In genomic region chr3:89308089-89308488, GRCm38 (mm10) we compare ENCODE assay signal across 8 mouse cellular contexts. TPM values are rescaled to one million over a fixed set of nuclear protein-coding genes. Genes with fewer than 3 reads are reported as not detected.
DNase-seq lines count a peak whose midpoint lies in the region; ATAC-seq and TF ChIP-seq lines count a peak whose summit lies in the region.

No protein-coding gene starts in this region.

- H3K36me3 ChIP-seq in thymus, adult 2 months (ENCODE audit: control insufficient read depth, insufficient read depth, low read length), result no peaks in the 10 kb centered on the region
- no peaks in the 10 kb centered on the region; the same call in 1 of the 2 replicates for H3K36me3 ChIP-seq in forebrain, embryonic 16.5 days (ENCODE audit: control insufficient read depth, insufficient read depth)
- H3K36me3 ChIP-seq in hindbrain, embryonic 14.5 days (replicated peaks; ENCODE audit: control insufficient read depth, insufficient read depth), result peaks cover 5% of the 10 kb centered on the region; the same call in 1 of the 2 replicates
- no peaks in the 10 kb centered on the region for H3K36me3 ChIP-seq in limb, embryonic 13.5 days
- no peaks in the 10 kb centered on the region for H3K36me3 ChIP-seq in midbrain, embryonic 16.5 days (ENCODE audit: control insufficient read depth, insufficient read depth, low read length)
- no peaks in the 10 kb centered on the region for H3K36me3 ChIP-seq in stomach, embryonic 14.5 days (ENCODE audit: control insufficient read depth, insufficient read depth, low read length)

- no peak for TF ChIP-seq POLR2A in thymus, adult 2 months (IDR thresholded peaks at IDR 0.05; ENCODE audit: control insufficient read depth, extremely low read depth, insufficient read depth, low read length, poor library complexity)

- no peak overlapping the region for H3K27ac ChIP-seq in thymus, adult 2 months (ENCODE audit: control insufficient read depth, insufficient read depth, low read length)
- no peak overlapping the region for H3K27ac ChIP-seq in forebrain, embryonic 16.5 days (ENCODE audit: low read length)
- no peak overlapping the region for H3K27ac ChIP-seq in hindbrain, embryonic 14.5 days
- no peak overlapping the region for H3K27ac ChIP-seq in limb, embryonic 13.5 days
- no peak overlapping the region for H3K27ac ChIP-seq in midbrain, embryonic 16.5 days (ENCODE audit: low read length)
- H3K27ac ChIP-seq in stomach, embryonic 14.5 days (ENCODE audit: low read length), result no peak overlapping the region

- DNase-seq in thymus, adult 2 months, result peak; percentile 54
- no peak for DNase-seq in thymus, adult 18-20 months
- DNase-seq in cerebellum, adult 11-12 months, result peak; percentile 47
- DNase-seq in hindbrain, embryonic 14.5 days (ENCODE audit: low spot score), result peak; percentile 85

- H3K9me3 ChIP-seq in forebrain, embryonic 16.5 days (ENCODE audit: control insufficient read depth, low read length), result 0 out of 2 replicates have a peak, but pooled peaks cover 4% of the 10 kb centered on the region
- H3K9me3 ChIP-seq in hindbrain, embryonic 14.5 days (ENCODE audit: control insufficient read depth, low read length), result no peaks in the 10 kb centered on the region
- no peaks in the 10 kb centered on the region for H3K9me3 ChIP-seq in limb, embryonic 13.5 days
- no peaks in the 10 kb centered on the region for H3K9me3 ChIP-seq in midbrain, embryonic 16.5 days (replicated peaks; ENCODE audit: control insufficient read depth, low read length, poor library complexity, severe bottlenecking)
- H3K9me3 ChIP-seq in stomach, embryonic 14.5 days (ENCODE audit: control insufficient read depth, low read depth, low read length), result no peaks in the 10 kb centered on the region

- H3K4me1 ChIP-seq in thymus, adult 2 months (replicated peaks; ENCODE audit: control insufficient read depth, insufficient read depth, low read length), result peaks cover 8% of the 10 kb centered on the region
- H3K4me1 ChIP-seq in forebrain, embryonic 16.5 days (replicated peaks; ENCODE audit: control insufficient read depth, insufficient read depth, low read length), result no peaks in the 10 kb centered on the region
- no peaks in the 10 kb centered on the region for H3K4me1 ChIP-seq in hindbrain, embryonic 14.5 days (replicated peaks; ENCODE audit: control insufficient read depth, insufficient read depth, low read length)
- H3K4me1 ChIP-seq in limb, embryonic 13.5 days, result peaks cover 19% of the 10 kb centered on the region
- H3K4me1 ChIP-seq in midbrain, embryonic 16.5 days (ENCODE audit: control insufficient read depth, insufficient read depth, low read length), result no peaks in the 10 kb centered on the region
- H3K4me1 ChIP-seq in stomach, embryonic 14.5 days (ENCODE audit: control insufficient read depth, insufficient read depth, low read length), result no peaks in the 10 kb centered on the region

- TF ChIP-seq CTCF in thymus, adult 2 months (IDR thresholded peaks at IDR 0.05; ENCODE audit: borderline replicate concordance, control insufficient read depth, extremely low read depth, insufficient read depth, low read length, poor library complexity), result peak; percentile 76; the same call in 1 of the 2 replicates

- H3K9ac ChIP-seq in forebrain, embryonic 16.5 days (replicated peaks; ENCODE audit: low read depth, low read length), result no peak overlapping the region
- H3K9ac ChIP-seq in hindbrain, embryonic 14.5 days, result no peak overlapping the region
- H3K9ac ChIP-seq in limb, embryonic 13.5 days, result no peak overlapping the region
- H3K9ac ChIP-seq in midbrain, embryonic 16.5 days (ENCODE audit: low read depth, low read length), result no peak overlapping the region
- no peak overlapping the region for H3K9ac ChIP-seq in stomach, embryonic 14.5 days (replicated peaks; ENCODE audit: low read depth, low read length)

- WGBS in thymus, adult 2 months, result 9% methylated on average over 9 of the region's 9 CpGs
- 2% methylated on average over 9 of the region's 9 CpGs for WGBS in forebrain, embryonic 16.5 days
- 4% methylated on average over 9 of the region's 9 CpGs for WGBS in hindbrain, embryonic 14.5 days
- 4% methylated on average over 9 of the region's 9 CpGs for WGBS in limb, embryonic 13.5 days
- 2% methylated on average over 9 of the region's 9 CpGs for WGBS in midbrain, embryonic 16.5 days
- 3% methylated on average over 9 of the region's 9 CpGs for WGBS in stomach, embryonic 14.5 days

- H3K4me2 ChIP-seq in forebrain, embryonic 16.5 days (ENCODE audit: low read length), result no peak overlapping the region
- no peak overlapping the region for H3K4me2 ChIP-seq in hindbrain, embryonic 14.5 days (replicated peaks)
- no peak overlapping the region for H3K4me2 ChIP-seq in limb, embryonic 13.5 days (replicated peaks)
- H3K4me2 ChIP-seq in midbrain, embryonic 16.5 days (ENCODE audit: low read length), result no peak overlapping the region
- no peak overlapping the region for H3K4me2 ChIP-seq in stomach, embryonic 14.5 days (replicated peaks; ENCODE audit: low read depth, low read length)

- no peaks in the 10 kb centered on the region for H3K27me3 ChIP-seq in thymus, adult 2 months (ENCODE audit: control insufficient read depth, insufficient read depth, low read length)
- H3K27me3 ChIP-seq in forebrain, embryonic 16.5 days (replicated peaks; ENCODE audit: control insufficient read depth, insufficient read depth, low read length), result no peaks in the 10 kb centered on the region; the same call in 1 of the 2 replicates
- no peaks in the 10 kb centered on the region for H3K27me3 ChIP-seq in hindbrain, embryonic 14.5 days (ENCODE audit: control insufficient read depth, insufficient read depth, low read length)
- H3K27me3 ChIP-seq in limb, embryonic 13.5 days, result no peaks in the 10 kb centered on the region
- no peaks in the 10 kb centered on the region for H3K27me3 ChIP-seq in midbrain, embryonic 16.5 days (ENCODE audit: control insufficient read depth, insufficient read depth, low read depth, low read length)
- H3K27me3 ChIP-seq in stomach, embryonic 14.5 days (ENCODE audit: control insufficient read depth, insufficient read depth, low read length), result no peaks in the 10 kb centered on the region

- no peak overlapping the region for H3K4me3 ChIP-seq in thymus, adult 2 months (ENCODE audit: control insufficient read depth, insufficient read depth, low read length)
- no peak overlapping the region for H3K4me3 ChIP-seq in forebrain, embryonic 16.5 days (replicated peaks; ENCODE audit: low read length)
- H3K4me3 ChIP-seq in hindbrain, embryonic 14.5 days (replicated peaks; ENCODE audit: low read length), result no peak overlapping the region
- no peak overlapping the region for H3K4me3 ChIP-seq in limb, embryonic 13.5 days
- H3K4me3 ChIP-seq in midbrain, embryonic 16.5 days (ENCODE audit: low read depth, low read length), result no peak overlapping the region
- H3K4me3 ChIP-seq in stomach, embryonic 14.5 days (ENCODE audit: low read depth, low read length), result no peak overlapping the region

- peak; percentile 77 for ATAC-seq in forebrain, embryonic 16.5 days
- peak; percentile 84 for ATAC-seq in hindbrain, embryonic 14.5 days (ENCODE audit: low FRiP score)
- peak; percentile 75 for ATAC-seq in limb, embryonic 13.5 days (ENCODE audit: low FRiP score, low read depth)
- ATAC-seq in midbrain, embryonic 16.5 days, result peak; percentile 83
- ATAC-seq in stomach, embryonic 14.5 days (ENCODE audit: insufficient number of reproducible peaks, insufficient read depth, low FRiP score, low read depth), result peak; percentile 74

RNA-seq across cellular contexts. Expression of gene Efna3, which starts 14.7 kb away (rescaled TPM):
- 3.7 and 4.2 TPM in 2 replicates for polyA plus RNA-seq in thymus, adult 2 months (2012; rRNA removed)
- polyA plus RNA-seq in forebrain, embryonic 16.5 days (2015; fragmentation: Nextera tagmentation; extraction: Ambion mirVana), result 55.3 and 55.8 TPM in 2 replicates
- polyA plus RNA-seq in hindbrain, embryonic 14.5 days (2014; fragmentation: Nextera tagmentation; extraction: Ambion mirVana), result 62.5 and 70.3 TPM in 2 replicates
- polyA plus RNA-seq in limb, embryonic 13.5 days (2015; fragmentation: Nextera tagmentation; extraction: Ambion mirVana), result 27.4 and 30.6 TPM in 2 replicates
- polyA plus RNA-seq in midbrain, embryonic 16.5 days (2015; fragmentation: Nextera tagmentation; extraction: Ambion mirVana), result 40.5 and 59.0 TPM in 2 replicates
- 10.9 and 11.6 TPM in 2 replicates for polyA plus RNA-seq in stomach, embryonic 14.5 days (2014; fragmentation: Nextera tagmentation; extraction: Ambion mirVana)

RNA-seq across cellular contexts. Expression of gene Efna1, which starts 27.1 kb away (rescaled TPM):
- polyA plus RNA-seq in thymus, adult 2 months (2012; rRNA removed), result 6.3 and 9.7 TPM in 2 replicates
- 8.3 and 9.5 TPM in 2 replicates for polyA plus RNA-seq in forebrain, embryonic 16.5 days (2015; fragmentation: Nextera tagmentation; extraction: Ambion mirVana)
- 9.4 and 10.8 TPM in 2 replicates for polyA plus RNA-seq in hindbrain, embryonic 14.5 days (2014; fragmentation: Nextera tagmentation; extraction: Ambion mirVana)
- polyA plus RNA-seq in limb, embryonic 13.5 days (2015; fragmentation: Nextera tagmentation; extraction: Ambion mirVana), result 44.0 and 46.2 TPM in 2 replicates
- polyA plus RNA-seq in midbrain, embryonic 16.5 days (2015; fragmentation: Nextera tagmentation; extraction: Ambion mirVana), result 6.8 and 7.4 TPM in 2 replicates
- polyA plus RNA-seq in stomach, embryonic 14.5 days (2014; fragmentation: Nextera tagmentation; extraction: Ambion mirVana), result 39.3 and 45.0 TPM in 2 replicates

RNA-seq across cellular contexts. Expression of gene Efna4, which starts 29.7 kb away (rescaled TPM):
- polyA plus RNA-seq in thymus, adult 2 months (2012; rRNA removed), result 12.5 TPM in 2 replicates
- polyA plus RNA-seq in forebrain, embryonic 16.5 days (2015; fragmentation: Nextera tagmentation; extraction: Ambion mirVana), result 14.1 and 16.7 TPM in 2 replicates
- polyA plus RNA-seq in hindbrain, embryonic 14.5 days (2014; fragmentation: Nextera tagmentation; extraction: Ambion mirVana), result 4.4 and 4.9 TPM in 2 replicates
- polyA plus RNA-seq in limb, embryonic 13.5 days (2015; fragmentation: Nextera tagmentation; extraction: Ambion mirVana), result 49.0 and 51.6 TPM in 2 replicates
- polyA plus RNA-seq in midbrain, embryonic 16.5 days (2015; fragmentation: Nextera tagmentation; extraction: Ambion mirVana), result 3.7 and 4.2 TPM in 2 replicates
- 24.0 and 25.3 TPM in 2 replicates for polyA plus RNA-seq in stomach, embryonic 14.5 days (2014; fragmentation: Nextera tagmentation; extraction: Ambion mirVana)

RNA-seq across cellular contexts. Expression of gene Slc50a1, which starts 37.7 kb away (rescaled TPM):
- 196 and 251 TPM in 2 replicates for polyA plus RNA-seq in thymus, adult 2 months (2012; rRNA removed)
- 38.6 and 41.2 TPM in 2 replicates for polyA plus RNA-seq in forebrain, embryonic 16.5 days (2015; fragmentation: Nextera tagmentation; extraction: Ambion mirVana)
- polyA plus RNA-seq in hindbrain, embryonic 14.5 days (2014; fragmentation: Nextera tagmentation; extraction: Ambion mirVana), result 36.0 and 38.8 TPM in 2 replicates
- 85.5 and 88.8 TPM in 2 replicates for polyA plus RNA-seq in limb, embryonic 13.5 days (2015; fragmentation: Nextera tagmentation; extraction: Ambion mirVana)
- polyA plus RNA-seq in midbrain, embryonic 16.5 days (2015; fragmentation: Nextera tagmentation; extraction: Ambion mirVana), result 40.2 and 41.3 TPM in 2 replicates
- polyA plus RNA-seq in stomach, embryonic 14.5 days (2014; fragmentation: Nextera tagmentation; extraction: Ambion mirVana), result 86.5 TPM in 2 replicates

RNA-seq across cellular contexts. Expression of gene Adam15, which starts 41.7 kb away (rescaled TPM):
- polyA plus RNA-seq in thymus, adult 2 months (2012; rRNA removed), result 38.7 and 49.6 TPM in 2 replicates
- polyA plus RNA-seq in forebrain, embryonic 16.5 days (2015; fragmentation: Nextera tagmentation; extraction: Ambion mirVana), result 40.4 and 55.2 TPM in 2 replicates
- polyA plus RNA-seq in hindbrain, embryonic 14.5 days (2014; fragmentation: Nextera tagmentation; extraction: Ambion mirVana), result 40.8 and 44.0 TPM in 2 replicates
- polyA plus RNA-seq in limb, embryonic 13.5 days (2015; fragmentation: Nextera tagmentation; extraction: Ambion mirVana), result 50.3 and 52.2 TPM in 2 replicates
- polyA plus RNA-seq in midbrain, embryonic 16.5 days (2015; fragmentation: Nextera tagmentation; extraction: Ambion mirVana), result 60.6 and 78.2 TPM in 2 replicates
- polyA plus RNA-seq in stomach, embryonic 14.5 days (2014; fragmentation: Nextera tagmentation; extraction: Ambion mirVana), result 27.9 and 28.5 TPM in 2 replicates

Comparison
In these comparisons a context has a peak if more than half of its experiments do, and no peak if none do; other contexts are left out.
1. DNase-seq: peak in thymus, adult 2 months (single experiment), cerebellum, adult 11-12 months (single experiment) and hindbrain, embryonic 14.5 days (single experiment); none in thymus, adult 18-20 months (0 of 2).
2. Peak in every context shown above with its lines, with median percentiles within 50 percentile points of each other: ATAC-seq.